Mouse (Mus musculus) bone marrow macrophage, adult 2 months (primary cell): Measurements from ENCODE around the gene Gopc.

ENCODE experiments used
- CTCF ChIP-seq: IDR thresholded peaks from 2 replicates; pipeline ENCODE4 v1.5.1; 2012; ENCODE audit warnings: low read depth, mild to moderate bottlenecking, low read length, moderate library complexity
- POLR2A ChIP-seq: IDR thresholded peaks from 2 replicates; pipeline ENCODE4 v1.6.1; 2012; ENCODE audit warnings: mild to moderate bottlenecking, low read depth, low read length, borderline replicate concordance

DNA sequence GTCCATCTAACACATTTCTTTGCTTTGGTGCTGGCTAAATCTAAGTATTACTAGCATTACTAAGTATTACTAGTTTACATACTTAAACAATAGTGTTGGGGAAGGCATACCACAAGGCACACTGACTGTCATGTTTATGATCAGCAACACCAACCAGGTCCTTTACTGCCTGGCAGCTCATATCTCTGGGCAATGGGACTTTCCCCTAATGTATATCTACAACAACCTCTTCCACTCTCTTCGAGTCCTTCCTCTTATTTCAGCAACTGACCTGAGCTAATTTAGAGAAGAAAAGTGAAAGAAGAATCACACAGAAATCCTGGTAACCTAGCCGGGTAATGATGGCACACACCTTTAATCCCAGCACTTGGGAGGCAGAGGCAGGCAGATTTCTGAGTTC lies 5.5 kb downstream of the Gopc start:
- TF ChIP-seq POLR2A (no peak), CTCF (no peak)
